Mouse (Mus musculus) R1 (cell line): ENCODE data around the gene Hdlbp.
"Not testable (repeated sequence)": the region's sequence is repeated elsewhere in the genome, so short reads cannot be mapped to it uniquely, and the experiment has no call there.

Experiments
- DNase-seq: peaks from one replicate; pipeline ENCODE4 v3.0.0-alpha.2; 2018; ENCODE audit warnings: low read depth, low spot score

Gene Hdlbp

GRCm38 (mm10) chr1:93478586-93479475 is at the start of gene Hdlbp:
Gene Hdlbp (minus strand): TSS chr1:93478815.
- peak; percentile 98 for DNase-seq

DNA sequence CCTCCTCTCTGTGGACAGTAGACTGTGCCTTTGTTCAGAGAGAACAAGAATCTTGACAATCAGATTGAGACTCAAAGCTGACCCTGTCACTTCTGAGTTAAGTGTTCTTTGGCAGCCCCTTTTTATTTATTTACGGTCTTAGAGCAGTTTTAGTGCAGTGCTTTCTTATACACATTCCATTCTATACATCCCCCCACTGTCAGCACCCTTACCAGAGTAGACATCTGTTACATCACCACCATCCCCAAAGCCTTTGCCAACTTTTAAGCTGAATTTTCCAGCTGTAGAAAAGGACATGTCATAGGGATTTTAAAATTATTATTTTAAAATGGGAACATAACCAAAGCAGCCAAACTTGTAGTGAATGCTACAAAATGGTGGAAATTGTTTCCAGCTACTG is 43.7 kb upstream of the Hdlbp start:
- no peak for DNase-seq

DNA sequence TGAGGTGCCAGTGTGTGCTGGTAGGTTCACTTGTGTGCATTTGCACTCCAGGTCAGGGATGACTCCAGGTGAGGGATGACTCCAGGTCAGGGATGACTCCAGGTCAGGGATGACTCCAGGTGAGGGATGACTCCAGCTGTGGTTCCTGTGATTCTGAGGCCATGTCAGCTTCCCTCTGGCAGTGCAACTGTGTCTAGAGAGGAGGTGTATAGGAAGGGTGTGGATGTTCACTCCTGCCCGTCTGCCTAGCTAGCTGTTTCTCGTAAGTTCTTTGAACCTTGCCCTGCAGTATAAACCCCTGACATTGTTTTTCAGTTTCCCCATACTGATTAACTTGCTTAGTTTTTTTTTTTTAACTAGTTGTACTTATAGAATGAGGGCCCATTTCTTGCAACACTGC is 42.9 kb upstream of the Hdlbp start:
- no peak for DNase-seq

- DNase-seq, result no peak
These were observed 34.6 kb upstream of the Hdlbp start for GRCm38 (mm10) chr1:93513221-93513620.

DNA sequence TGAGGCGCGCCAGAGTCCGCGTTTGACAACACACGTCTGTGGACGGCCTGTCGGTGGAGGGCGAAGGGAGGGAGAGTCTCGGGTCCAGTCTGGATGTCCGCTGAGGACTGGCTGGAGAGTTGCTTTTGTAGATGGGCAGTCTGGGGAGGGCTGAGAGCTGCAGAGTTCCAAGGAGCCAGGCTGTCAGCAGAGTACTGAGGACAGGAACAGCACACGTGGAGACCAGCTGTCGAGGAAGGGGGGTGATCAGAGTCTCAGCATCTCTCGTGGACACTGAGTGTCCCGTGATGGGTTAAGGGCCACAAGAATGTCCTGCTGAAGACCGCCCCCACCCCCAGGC is 33.7 kb upstream of the Hdlbp start:
- DNase-seq, result no peak

DNA sequence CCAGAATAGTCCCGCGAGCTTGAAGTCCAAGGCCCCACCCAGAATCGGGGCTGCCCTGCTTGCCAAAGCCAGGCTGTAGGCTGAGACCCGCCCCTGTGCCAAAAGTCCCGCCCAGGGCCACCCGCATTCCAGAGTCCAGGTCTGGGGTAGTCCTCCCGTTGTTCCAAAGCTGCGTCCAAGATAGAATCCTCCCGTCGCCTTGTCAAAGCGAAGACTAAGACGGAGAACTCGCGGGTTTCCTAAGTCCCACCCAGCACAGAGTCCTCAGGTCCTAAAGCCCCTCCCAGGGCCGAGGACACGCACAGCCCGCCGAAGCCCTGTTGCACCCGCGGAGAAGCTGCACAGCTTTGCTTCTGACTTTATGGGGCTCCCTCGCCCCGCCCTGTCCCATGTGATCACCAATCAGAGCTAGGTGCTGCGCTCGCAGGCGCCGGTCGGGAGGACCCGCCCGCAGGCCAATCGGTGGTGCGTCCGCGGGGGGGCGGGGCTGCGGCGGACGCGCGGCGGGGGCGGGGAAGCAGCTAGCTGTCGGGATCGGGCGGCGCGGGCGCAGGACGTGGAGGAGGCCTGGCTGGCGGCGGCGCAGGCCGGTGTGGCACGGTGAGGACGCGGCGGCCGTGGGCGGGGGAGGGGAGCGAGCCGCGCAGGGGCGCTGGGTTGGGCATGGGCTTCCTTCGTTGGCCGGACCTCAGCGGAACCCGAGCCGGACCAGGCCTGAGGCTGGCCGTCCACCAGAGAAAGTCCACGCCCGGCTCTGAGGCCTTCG is 33.2 kb upstream of the Hdlbp start, which contains the start of gene Farp2:
TSS of gene Farp2 (plus strand) at position 495 of the 766 bp plus-strand sequence.
- peak; percentile 98 for DNase-seq

DNA sequence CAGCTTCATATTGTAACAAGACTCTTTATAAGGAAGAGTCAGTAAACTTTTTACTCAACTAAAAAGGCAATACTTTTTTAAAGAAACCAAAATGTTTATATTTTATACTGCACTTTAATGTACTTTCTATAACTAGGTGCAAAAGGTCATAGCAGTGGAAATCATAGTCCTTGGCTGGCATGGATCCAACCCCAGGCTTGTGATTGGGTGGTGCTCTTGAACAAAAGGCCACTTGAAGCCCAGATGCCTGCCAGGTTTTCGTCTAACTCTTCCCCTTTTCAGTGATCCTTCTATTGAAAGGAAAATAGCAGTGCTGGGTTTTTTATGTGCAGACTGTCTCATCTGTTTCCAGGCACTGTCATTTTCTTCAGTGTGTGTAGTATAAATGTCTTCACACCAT is 30.0 kb upstream of the Hdlbp start:
- not testable (repeated sequence) for DNase-seq

- peak; percentile 53 for DNase-seq
These were observed 28.5 kb upstream of the Hdlbp start for GRCm38 (mm10) chr1:93506944-93507676.

DNA sequence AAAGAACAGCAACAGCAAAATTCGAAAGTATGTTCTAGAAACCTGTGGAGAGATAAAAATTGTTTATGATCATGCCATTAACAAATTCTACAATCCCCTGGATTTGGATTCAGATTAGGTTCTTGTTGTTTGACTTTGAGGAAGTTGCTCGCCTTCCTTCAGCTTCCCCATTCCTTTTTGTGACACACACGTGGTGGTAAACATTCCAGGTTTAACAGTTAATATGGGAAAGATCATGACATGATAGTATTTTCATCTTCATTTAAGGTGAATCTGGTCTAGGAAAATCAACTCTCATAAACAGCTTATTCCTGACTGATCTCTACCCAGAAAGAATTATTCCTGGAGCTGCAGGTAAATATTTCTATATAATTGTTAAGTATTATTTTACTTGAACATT is 16.7 kb upstream of the Hdlbp start:
- no peak for DNase-seq

GRCm38 (mm10) chr1:93486302-93486701 is 7.7 kb upstream of the Hdlbp start:
- not testable (repeated sequence) for DNase-seq

- peak; percentile 54 for DNase-seq
These were observed 965 bp upstream of the Hdlbp start for GRCm38 (mm10) chr1:93479476-93480083.

DNA sequence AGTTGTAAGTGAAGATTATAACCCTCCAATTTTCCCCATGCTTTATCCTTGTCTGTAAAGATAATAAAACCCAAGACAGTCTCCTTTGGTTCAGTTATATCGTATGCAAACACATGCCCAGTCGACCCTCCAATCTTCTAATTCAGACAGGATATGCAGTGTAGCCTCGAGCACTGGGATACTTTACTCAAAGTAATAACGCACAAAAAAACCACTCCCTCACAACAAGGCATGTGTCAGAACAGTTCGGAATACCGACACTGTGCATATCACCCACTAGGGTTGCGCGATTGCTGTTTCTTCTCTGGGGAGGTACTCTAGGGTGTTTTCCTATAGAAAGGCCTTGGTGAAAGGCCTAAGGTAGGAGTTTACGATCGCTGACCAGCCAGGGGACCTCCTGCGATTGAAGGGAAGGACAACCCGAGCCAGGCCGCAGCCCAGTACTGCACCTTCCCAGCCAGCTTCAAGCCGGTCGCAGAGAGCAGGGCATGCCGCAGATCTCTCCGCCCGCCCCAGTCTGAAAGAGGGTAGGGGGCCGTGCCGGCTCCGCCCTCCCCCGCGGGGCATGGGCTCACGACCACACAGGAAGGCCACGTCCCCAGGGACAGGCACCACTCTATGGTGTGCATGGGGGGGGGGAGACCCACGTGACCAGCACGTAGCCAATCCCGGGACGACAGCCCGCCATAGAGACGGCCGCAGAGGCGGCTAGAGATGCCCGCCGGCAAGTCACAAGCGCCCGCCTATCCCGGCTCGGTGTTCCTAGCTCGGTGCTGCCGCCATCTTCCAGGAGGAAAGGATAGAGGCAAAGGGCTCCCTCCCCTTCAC is 643 bp downstream of the Hdlbp start:
- DNase-seq, result peak; percentile 95

DNA sequence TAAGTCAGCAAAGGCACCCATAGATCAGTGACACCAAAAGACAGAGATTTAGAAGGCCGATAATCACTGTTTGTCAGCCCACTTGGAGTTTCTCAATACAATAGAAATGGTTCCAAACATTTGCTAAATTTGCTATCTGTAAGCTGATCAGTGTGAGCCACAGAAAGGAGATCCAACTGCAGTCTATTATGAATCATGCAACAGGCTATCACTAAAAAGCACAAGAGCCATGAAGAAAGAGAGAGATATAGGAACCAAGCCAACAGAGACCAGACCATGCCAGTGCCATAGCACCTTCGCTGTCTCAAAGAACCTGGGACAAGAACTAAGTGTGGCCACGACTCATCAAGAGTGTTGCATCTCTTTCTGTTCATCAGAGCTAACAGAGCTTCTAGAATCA is 2.9 kb downstream of the Hdlbp start:
- DNase-seq, result no peak

- no peak for DNase-seq
These were observed 10.0 kb downstream of the Hdlbp start for GRCm38 (mm10) chr1:93468626-93469025.

DNA sequence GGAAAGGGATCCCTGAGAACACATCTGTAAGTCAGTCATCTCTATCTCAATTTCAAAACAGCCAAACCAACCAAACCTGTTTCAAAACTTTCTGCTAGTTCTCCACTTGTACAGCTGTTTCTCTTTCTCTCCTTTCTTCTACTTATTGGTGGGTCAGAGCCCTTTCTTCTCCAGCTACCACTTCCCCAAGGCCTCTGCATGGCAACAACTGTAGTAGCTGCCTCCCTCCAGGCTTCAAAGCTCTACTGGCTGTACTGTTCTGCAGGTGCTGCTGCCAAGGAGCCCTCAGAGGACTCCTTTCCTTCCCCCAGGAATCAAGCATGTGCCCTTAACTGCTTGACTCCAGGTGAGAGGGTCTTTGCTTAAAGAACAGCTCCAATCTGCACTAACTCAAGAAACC is 12.9 kb downstream of the Hdlbp start:
- DNase-seq, result no peak

DNA sequence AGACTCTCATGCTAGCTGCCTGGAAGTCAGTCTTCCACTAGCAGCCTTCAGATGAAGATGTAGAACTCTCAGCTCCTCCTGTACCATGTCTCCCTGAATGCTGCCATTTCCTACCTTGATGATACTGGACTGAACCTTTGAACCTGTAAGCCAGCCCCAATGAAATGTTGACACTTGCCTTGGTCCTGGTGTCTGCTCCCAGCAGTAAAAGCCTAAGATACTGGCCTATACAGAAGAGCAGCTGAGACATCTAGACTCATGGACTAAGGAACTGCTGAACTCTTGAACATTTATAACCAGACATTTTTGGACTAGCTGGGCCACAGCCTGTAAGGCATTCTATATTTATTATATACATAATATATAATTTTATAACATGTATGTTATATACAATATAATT is 13.5 kb downstream of the Hdlbp start:
- DNase-seq, result no peak

DNA sequence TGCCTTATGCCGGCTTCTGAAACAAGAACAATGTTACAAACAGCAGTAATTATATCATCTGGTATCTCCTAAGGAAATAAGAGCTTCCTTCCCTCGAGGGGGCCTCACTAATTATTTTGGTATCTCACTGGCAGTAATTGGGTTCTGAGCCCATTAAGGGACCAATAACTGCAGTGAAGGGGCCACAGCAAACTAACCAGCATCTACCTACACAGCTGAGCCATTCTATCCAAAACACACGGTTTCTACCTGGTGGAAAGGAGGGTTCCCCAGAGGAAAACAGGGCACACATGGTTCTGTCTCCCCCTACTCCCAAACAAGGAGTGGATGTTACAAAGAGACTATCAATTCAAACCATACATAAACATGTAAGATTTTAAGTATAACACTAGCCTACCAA is 19.5 kb downstream of the Hdlbp start:
- DNase-seq, result no peak

DNA sequence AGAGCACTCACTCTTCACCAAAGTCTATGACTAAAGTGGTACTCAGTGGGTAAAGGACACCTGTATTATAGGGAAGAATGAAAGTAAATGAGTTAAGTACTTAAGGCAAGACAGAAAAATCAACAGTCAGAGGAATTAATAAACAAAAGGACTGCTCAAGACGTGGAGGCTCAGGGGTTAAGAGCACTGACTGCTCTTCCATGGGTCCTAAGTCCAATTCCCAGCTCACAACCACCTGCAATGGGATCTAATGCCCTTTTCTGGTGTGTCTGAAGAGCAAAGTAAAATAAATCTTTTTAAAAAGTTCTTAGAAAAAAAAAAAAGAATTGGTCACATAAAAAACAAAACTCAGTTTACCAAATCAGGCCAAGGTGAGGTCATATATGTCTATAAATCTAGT is 20.3 kb downstream of the Hdlbp start:
- DNase-seq, result no peak

DNA sequence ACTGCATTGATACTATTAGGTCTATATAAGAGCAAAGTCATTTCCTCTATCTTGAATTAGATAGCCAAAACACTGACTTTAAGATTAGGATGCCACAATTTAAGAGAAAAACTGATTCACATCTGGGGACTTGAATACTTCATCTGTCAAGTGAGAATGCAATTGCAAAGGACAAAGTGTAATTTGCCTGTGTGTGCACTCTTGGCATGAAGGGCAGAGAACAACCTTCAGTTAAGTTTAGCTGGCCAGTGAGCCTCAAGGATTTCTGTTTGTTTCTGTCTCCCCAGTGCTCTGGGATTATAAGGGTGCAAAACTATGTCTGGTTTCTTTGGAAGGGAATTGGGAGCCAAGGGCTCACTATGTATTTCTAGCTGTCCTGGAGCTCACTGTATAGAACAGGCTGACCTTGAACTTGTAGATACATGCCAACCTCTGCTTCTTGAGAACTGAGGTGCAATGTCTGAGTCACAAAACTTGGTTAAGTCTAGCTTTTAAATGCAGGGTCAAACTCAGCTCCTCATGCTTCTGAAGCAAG is 24.8 kb downstream of the Hdlbp start:
- no peak for DNase-seq

GRCm38 (mm10) chr1:93450118-93450517 is 28.5 kb downstream of the Hdlbp start:
- not testable (repeated sequence) for DNase-seq

GRCm38 (mm10) chr1:93445822-93446162 is 32.8 kb downstream of the Hdlbp start:
- DNase-seq, result no peak
